Mouse (Mus musculus) T-cell, adult 2 months (primary cell): ENCODE results near the gene Rgs9.
"Not testable (repeated sequence)": the region's sequence is repeated elsewhere in the genome, so short reads cannot be mapped to it uniquely, and the experiment has no call there.

Source experiments
- DNase-seq: peaks from one replicate; pipeline ENCODE4 v3.0.0; 2022; ENCODE audit warnings: low spot score

Gene Rgs9

DNA sequence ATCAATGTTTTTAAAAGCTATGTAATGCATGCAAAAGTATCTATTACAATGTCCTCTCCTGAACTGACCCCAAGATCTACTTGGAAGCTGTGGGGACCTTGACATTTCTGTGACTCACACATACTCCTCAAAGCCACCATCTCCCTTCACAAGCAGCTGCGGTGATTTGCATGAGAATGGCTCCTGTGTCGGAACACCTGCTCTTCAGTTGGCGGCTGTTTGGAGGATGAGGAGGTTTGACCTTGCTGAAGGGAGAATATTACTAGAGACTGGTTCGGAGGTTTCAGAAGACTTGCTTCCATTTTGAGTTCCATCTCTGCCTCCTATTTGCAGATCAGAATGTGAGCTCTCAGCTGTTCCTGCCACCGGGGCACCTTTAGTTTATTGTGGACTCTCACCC lies 7.8 kb upstream of the Rgs9 start:
- no peak for DNase-seq

DNA sequence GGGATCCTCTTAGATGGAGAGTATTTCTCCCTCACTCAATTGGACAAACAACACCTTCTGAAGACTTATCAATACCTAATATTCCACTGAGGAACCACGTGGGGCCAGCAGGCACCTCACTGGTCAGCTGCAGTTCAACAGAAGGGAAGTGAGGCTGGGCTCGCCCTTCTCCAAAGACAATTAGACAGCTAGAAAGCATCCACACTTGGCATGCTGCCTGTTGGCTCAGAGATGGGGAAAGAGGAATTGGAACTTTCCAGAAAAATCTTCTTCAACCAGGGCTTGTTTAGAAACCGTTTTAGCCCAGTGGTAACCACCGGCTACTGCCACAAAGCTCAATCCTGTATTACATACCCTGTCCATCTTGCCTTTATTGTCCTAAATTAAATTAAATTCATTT lies 4.4 kb upstream of the Rgs9 start:
- no peak for DNase-seq

DNA sequence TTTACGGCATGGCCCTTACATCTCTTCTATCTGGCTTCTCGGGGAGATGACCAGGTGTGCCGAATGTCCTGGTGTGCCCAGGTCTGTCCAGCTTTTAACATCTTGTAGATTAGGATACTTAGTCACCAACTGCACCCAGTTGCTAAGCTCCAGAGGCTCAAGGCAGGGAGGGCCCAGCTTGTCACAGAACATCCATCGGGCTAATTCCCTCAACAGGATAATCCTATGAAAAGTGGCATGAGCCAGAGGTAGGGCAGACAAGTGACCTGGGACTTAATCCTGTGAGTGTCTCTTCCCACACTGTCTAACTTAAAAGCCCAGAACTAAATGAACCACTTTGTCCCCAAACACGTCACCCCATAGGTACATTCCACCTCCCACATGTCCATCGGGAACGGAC lies 898 bp downstream of the Rgs9 start:
- DNase-seq, result no peak

DNA sequence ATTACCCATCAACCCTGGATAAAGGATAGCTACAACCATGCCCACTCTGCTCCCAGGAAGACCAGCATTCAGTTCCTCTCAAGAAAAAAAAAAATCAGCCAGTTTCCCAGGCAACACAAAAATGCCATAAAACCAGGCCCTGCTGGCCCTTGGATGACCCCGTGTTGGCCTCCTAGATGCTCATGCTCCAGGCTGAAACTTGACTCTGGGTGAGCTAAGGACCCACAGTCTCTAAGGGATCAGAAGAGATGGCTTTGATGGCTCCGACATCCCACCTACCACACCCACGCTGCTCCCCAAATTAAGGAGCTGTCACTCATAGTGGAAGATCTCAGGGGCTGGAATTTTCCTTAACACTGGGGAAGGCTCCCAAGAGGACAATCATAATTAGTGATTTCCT lies 5.9 kb downstream of the Rgs9 start:
- no peak for DNase-seq

DNA sequence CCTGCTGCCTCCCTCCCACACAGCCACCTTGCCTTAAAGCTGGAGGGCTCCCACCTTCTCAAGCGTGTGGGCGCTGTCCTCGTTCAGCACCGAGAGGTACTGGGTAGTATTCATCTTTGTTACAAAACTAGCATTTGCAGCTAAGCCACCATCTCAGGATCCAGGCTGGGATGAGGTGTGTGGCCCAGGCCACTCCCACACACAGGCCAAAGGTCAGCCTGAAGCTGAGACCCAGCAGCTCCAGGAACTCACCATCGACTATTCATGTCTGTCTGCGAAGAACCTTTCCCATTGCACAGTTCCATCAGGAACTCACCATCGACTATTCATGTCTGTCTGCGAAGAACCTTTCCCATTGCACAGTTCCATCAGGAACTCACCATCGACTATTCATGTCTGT lies 8.6 kb downstream of the Rgs9 start:
- not testable (repeated sequence) for DNase-seq

DNA sequence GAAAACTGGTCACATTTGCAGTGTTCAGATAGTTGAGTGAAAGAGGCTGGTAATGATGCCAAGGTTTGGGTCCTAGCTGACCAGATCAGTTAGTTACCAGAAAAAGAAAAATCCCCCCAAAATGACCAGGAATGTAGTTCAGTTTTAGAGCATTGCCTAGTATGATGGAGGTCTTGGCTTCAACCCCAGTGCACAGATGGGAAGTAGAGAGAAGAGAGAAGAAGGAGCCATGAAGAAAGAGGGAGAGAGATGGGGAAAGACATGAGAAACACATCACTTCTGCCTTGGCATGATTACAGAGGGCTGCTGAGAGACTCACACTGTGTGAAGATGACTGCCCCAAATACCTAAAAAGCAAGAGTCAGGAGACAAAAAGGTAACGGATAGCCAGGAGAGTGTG lies 13.1 kb downstream of the Rgs9 start:
- no peak for DNase-seq

DNA sequence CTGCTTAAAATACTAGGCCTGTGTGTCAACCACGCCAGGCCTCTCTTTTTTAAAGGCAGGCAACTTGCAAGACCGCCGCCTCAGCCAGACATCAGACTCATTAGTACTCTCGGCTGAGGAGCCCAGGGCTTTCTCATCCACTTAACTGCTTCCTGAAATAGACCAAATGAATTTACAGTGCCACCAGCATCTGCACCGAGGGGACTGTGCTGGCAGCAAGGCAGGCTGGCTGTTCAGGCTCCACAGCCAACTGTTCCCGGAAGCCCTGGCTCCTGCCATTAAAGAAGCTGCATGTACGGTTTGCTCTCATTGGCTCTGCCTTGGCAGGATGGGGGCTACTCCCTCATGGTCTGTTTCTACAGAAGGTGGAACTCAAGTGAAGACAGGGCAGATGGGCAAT lies 19.7 kb downstream of the Rgs9 start:
- no peak for DNase-seq

DNA sequence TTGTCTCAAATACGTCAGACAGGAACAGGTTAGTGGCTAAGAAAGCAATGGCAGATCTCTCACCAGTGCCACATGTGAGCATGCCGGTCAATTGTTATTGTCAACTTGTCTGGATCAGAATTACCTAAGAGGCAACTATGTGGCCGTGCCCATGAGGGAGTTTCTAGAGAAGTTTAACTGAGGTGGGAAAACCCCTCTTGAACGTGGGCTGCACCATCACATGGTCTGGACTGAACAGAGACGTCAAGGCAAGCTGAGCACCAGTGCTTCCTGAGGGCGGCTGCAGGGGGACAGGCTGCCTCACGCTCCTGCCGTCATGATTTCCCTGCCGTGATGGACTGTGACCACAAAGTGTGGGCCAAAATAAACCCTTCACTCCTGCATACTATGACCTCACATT lies 26.5 kb downstream of the Rgs9 start:
- no peak for DNase-seq

DNA sequence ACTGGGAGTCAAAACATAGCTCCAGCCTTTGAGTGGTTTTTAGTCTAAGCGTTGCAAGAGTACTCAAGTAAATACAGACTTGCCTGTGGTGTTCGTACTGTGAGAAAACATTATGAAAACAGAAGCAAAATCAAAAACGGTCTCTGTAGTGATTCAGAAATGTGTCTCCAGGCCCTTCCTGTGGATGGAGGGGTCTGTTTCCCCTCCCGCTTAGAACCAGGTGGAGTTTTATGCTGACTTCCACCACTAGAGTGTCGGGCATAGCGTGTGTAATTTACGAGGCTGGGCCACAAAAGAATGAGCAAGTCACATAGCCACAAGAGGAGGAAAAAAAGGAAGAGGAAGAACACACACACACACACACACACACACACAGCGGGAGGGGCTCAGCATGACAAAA lies 27.6 kb downstream of the Rgs9 start:
- DNase-seq, result no peak

DNA sequence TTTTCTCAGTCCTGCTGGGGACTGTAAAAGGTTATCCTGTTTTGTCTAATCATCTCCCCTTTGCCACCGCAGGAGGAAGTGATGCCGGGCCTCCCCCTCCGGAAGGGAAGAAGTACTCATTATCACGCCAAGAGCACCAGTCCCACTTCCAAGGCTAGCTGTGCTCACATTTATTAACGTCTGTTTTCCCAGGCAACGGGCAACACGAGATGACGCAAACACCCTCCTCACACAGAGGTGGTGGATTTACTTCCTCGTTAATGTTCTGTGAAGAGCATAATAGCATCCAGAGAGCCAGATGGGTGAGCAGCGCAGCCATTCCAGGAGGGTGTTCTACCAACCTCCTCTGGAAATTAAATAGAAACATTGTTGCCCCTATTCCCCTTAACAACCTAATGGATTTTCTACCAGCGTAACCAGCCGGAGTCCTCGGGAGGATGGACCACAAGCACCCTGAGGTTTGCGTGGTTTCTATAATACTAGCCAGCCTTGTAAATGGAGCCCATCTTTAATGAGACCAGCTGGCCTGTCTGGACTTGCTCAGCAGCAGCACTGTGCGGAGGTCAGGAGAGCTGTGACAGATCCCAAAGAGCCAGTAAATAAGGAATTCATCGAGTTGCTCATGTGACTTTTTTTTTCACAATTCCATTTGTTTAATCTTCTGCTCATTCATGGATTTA lies 28.1 kb downstream of the Rgs9 start:
- DNase-seq, result no peak

DNA sequence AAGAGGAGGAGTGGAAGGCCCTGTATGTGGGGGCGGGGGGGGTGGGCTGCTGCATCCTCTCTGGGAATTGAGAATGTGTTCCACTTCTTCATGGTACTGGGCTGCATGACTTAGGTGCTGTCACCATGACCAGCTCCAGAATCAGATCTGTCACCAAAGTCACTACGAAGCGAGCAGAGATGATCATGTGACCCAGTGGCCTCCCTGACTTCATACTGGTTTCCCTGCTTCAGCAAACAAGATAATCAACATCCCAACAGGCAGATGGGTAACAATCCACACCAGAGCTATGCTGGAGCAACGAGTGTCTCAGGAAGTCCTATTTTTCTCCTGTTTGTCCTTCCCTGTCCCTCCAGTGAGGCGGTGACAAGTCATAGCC lies 28.7 kb downstream of the Rgs9 start:
- no peak for DNase-seq

DNA sequence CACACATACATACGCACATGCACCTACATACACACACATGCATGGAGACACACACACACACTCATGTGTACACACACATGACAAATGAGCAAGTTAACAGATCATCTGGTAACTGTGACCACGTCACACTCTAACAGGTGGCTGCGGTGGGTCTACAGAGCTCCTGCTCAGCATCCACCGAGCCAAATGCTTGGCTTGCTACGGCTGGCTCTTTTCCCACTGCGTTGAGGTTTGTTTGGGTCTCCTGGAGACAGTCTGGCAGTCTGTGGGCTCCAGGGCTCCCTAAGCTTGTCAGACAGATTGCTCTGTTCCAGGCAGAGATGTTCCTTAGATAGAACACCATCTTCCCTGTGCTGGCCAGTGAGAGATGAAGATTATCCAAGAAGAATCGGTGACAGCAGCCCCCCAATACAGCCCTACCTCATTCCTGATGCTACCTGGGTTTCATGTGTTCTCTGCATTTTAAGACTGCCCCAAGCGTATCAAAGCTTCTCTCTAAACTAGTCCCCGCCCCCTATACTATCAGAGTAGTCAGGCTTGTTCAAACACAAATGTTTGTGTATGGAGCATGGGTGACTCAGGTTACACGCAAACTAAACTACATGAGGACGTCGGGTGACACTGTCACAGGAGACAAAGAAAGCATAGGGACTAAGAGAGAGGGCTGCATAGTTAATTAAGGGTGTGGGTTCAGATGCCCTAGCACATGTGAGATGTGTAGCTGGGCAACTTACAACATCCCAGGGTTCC lies 31.6 kb downstream of the Rgs9 start:
- no peak for DNase-seq

DNA sequence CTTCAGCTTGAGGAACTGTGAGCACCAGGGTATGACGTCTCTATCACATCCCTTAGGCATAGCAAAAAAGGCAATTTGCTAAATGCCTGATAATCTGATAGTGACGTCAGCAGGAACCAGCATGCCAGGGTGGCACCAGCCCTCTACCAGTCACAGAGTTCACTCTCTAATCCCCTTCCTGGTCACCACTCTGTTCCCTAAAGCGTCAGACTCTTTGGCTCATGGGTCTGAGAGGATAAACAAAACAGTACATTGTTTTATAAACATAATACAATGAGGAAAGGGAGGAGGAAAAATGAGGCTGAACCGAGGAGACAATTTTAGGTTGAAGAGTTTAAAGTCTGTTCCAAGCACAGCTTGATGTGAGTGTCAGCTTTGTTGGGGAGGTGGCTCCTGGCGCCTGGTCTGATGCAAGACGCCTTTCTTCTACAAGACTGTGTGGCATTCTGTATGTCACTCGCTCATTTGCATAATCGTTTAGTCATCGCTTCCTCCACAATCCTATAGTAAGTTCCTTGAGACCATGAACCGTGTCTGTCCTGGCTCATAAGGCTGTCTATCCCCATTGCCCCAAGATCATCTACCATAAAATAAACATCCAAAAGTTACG lies 33.7 kb downstream of the Rgs9 start:
- DNase-seq, result no peak

DNA sequence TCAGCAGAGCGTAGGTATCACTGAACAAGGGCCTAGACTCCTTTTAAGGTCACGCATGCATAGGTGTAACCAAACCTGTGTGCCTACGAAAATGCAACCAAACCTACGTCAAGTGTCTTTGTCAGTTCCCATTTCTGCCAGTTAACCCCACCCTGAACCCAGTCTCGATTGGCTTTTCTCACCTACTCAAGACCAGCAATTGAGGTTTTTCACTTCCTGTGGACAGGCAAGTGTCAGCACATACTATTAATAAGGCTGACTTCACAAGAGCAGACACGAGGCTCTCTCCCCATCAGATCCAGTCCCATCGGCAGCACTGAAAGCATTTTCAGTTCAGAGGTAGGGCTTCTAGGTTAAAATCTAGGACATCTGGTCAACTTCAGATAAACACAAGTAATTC lies 37.4 kb downstream of the Rgs9 start:
- DNase-seq, result no peak

DNA sequence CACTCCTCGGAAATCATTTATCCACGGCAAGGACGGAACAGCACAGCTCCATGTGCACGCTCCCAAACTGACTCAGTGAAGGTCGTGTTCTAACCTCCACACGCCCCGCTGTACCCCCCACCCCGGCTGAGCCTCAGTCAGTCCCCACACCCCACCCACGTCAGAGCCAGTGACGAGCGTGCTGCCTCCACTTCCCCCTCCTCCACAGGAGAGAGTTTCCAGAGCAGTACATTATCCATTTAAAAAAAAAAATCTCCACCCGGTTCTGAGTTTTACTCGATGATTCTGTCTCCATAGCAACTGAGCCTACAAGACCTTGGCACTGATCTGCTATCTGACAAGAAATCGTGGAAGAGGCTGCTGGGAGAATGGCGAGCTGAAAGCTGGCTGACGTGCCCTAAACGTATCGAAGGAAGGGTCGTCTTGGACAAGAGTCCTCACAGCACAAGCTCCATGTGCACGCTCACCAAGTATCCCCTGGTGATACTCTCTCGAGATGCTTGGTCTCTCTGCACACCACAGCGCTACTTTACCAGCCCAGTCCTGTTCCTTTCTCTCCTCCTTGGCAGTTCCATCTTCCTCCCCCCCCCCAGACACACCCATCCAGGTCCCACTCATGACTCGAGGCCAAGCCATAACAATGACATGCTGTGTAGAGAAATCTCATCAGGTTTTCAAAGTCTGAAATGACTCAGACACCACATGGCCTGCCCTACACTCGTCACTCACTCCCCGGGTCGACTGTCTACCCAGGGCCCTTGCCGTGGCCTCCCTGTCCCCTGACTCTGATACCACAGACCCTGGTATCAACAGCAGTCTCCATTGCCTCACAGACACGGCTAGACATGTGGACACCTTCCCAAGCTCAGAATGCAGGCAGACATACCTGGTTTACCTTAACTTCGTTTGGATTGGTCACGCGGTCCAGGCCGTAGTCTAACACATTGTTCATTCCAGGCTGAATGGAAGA lies 38.7 kb downstream of the Rgs9 start:
- DNase-seq, result no peak

DNA sequence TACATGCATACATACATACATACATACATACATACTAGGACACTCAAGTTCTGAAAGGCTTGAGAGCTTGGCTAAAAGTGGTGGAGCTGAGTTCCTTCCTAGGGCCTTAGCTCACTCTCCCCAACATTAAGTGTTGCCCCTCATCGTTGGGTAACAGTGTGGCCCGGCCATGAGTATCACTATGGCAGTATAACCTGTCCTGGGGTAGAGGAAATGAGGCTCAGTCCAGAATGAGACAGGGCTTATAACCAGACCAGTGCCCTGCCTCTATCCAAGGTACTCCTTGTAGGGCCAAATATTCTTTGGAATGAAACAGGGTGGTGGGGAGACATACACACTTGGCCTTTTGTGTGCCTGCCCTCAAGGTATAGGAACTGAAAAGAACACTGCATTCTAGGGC lies 40.1 kb downstream of the Rgs9 start:
- DNase-seq, result no peak

DNA sequence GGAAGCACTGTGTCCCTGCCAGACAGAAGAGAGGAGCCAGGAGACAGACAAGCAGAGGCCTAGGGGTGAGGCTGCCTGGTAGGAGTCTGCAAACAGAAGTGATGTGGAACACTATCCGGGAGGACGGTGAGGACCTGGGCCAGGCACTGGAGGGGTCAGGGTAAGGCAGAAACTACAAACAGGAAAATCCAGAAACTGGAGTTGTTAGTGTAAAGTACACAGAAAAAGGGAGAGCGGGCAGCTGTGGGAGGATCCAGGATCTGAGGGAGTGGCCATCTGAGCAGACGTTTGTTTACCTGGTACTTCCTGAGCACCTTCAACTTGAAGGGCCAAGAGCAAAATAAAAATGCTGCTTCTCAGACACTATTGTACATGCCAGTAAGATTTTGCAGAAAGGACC lies 42.9 kb downstream of the Rgs9 start:
- DNase-seq, result no peak

DNA sequence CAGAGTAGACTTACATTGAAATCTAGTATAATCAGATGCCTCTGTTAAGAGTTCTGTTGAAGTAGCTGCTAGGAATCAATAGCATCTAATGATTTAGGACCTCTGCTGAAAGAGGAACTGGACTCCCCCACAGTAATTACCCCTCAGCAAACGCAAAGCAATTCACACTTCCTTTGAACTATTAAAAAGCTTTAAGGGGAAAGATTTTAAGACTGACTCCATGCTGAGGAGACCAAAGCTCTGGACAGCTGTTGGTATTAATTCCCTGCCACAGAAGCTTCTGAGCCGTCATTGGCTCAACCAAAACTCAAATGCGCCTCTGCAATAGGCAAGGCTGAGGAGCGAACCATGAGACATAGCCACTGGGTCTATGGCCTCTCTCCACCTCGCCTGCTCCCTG lies 45.4 kb downstream of the Rgs9 start:
- DNase-seq, result no peak

DNA sequence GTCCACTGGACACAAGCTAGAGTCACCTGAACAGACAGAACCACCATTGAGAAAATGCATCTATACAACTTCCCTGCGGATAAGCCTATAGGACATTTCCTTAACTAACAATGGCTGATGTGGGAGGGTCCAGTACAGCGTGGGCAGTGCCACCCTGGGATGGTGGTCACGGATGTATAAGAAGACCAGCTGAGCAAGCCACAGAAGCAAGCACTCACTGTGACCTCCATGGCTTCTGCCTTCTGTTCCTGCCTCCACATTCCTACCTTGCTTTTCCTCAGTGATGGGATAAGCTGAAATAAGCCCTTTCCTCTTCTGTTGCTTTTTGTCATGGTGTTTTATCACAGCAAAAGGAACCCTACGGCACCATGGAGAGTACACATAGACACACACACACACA lies 47.4 kb downstream of the Rgs9 start:
- DNase-seq, result no peak

DNA sequence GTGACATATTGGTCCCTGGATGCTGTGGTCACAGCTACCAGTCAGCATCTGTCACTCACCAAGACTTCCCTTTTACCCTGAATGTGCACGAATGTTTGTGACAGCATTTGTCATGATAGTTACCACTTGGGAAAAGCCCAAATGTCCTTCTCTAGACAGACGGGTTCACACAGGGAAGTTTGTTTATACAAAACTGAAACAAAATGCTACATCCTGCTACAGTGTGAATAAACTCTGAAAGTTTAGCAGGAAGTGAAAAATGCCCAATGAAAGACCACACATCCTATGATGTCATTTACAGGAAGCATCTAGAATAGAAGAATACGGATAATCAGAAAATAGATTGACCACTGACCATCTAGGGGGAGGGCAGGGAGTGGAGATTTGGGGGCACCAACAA lies 51.0 kb downstream of the Rgs9 start:
- no peak for DNase-seq

DNA sequence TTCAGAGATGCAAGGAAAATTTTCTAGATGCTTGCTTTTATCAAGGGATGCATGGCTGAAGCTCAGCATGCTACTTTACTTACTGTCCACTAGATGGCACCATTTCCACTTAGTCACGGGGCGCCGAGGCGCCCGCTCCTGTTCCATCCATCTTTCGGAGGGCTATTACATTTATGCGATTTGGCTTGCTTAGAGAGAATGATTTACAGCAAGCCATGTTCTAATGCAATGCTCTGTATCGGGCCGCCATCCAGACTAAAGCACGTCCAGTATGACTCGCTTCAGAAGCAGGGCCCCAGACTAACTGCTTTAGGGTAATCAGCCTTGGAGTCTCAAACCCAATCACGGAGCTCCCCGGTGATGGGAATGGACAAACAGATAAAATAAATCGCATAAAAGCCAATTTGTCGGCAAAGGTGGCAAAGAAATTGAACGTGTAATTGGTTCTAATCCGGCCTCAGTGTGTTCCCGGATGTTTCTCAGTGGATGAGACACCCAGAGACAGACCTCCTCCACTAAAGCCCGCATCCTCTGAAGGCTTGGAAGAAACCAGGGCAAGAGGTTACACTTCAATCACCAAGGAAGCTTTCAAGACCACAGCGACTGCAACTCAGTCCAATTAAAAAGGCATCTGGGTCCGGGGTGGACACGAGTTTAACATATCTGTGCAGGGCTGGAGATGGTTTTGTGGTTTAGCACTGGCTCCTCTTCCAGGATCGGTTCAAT lies 53.1 kb downstream of the Rgs9 start:
- DNase-seq, result peak; percentile 16

DNA sequence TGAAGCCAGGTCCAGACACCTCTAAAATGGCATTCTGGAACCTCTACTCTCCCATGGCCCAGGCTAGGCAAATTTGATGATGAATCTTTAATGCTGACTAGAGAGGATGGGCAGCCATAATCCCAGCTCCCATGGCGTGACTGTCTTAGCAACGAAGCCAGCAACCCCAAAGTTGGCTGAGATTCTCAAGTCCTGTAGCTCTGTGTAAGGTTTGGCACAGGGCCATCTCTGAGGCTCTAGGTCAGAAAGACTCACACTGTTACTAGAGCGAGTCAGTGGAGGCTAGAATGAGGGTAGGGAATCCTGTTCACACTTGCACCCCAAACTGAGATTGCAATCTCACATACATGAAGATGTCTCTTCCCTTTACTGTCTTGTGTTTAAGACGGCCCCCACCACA lies 57.8 kb downstream of the Rgs9 start:
- DNase-seq, result no peak
